Mouse (Mus musculus) heart, embryonic 16.5 days (tissue): ENCODE measurements around the gene Idh3a. TPM values are rescaled to one million over a fixed set of nuclear protein-coding genes. Genes with fewer than 3 reads are reported as not detected.

Experiments used
- ATAC-seq: fragments of 200-750 bp; cut with Nextera tagmentation; replicated peaks from 2 replicates; pipeline ENCODE4 v1.8.0; 2017; ENCODE audit warnings: moderate number of reproducible peaks; ENCODE audit not compliant: insufficient read depth, low FRiP score; ENCODE audit errors: extremely low read depth
- H3K27ac ChIP-seq: fragments of 300-500 bp; sonication (generic); 2 replicates; pipeline ENCODE4 v1.5.1; 2014; ENCODE audit warnings: mild to moderate bottlenecking, low read length, control low read depth, moderate library complexity
- H3K27me3 ChIP-seq: fragments of 300-500 bp; sonication (generic); 2 replicates; pipeline ENCODE4 v1.6.1; 2014; ENCODE audit warnings: low read length, mixed read lengths; ENCODE audit not compliant: control insufficient read depth, insufficient read depth
- H3K36me3 ChIP-seq: fragments of 300-500 bp; sonication (generic); 2 replicates; pipeline ENCODE4 v1.6.1; 2014; ENCODE audit not compliant: control insufficient read depth, insufficient read depth
- H3K4me1 ChIP-seq: fragments of 300-500 bp; sonication (generic); 2 replicates; pipeline ENCODE4 v1.6.1; 2014; ENCODE audit warnings: low read length, mixed read lengths; ENCODE audit not compliant: control insufficient read depth, insufficient read depth
- H3K4me2 ChIP-seq: fragments of 300-500 bp; sonication (generic); 2 replicates; pipeline ENCODE4 v1.6.1; 2014; ENCODE audit warnings: low read depth, mild to moderate bottlenecking, control low read depth, low read length
- H3K4me3 ChIP-seq: fragments of 300-500 bp; sonication (generic); 2 replicates; pipeline ENCODE4 v1.5.1; 2014; ENCODE audit warnings: mild to moderate bottlenecking, control low read depth, low read length
- H3K9ac ChIP-seq: fragments of 300-500 bp; sonication (generic); 2 replicates; pipeline ENCODE4 v1.6.1; 2014; ENCODE audit warnings: low read length, control low read depth
- H3K9me3 ChIP-seq: fragments of 300-500 bp; sonication (generic); replicated peaks from 2 replicates; pipeline ENCODE4 v1.6.1; 2016; ENCODE audit warnings: low read length; ENCODE audit not compliant: control insufficient read depth
- WGBS: fragments of 180-500 bp; shearing (Covaris S2); extraction: QIAGEN DNeasy Blood & Tissue Kit; methylation state at CpG from one replicate; pipeline ENCODE4 v1.1.7; 2014; 5-methylcytosine and 5-hydroxymethylcytosine counted together
- polyA plus RNA-seq: library from polyadenylated mRNA; unstranded; fragments of >200 nt; fragmentation: Nextera tagmentation; extraction: Ambion mirVana; gene quantifications from 2 replicates; pipeline ENCODE4 v1.2.1, GENCODE M21; 2015

The Idh3a gene
- polyA plus RNA-seq, 1 experiment from 2014 or later: 574 TPM

DNA sequence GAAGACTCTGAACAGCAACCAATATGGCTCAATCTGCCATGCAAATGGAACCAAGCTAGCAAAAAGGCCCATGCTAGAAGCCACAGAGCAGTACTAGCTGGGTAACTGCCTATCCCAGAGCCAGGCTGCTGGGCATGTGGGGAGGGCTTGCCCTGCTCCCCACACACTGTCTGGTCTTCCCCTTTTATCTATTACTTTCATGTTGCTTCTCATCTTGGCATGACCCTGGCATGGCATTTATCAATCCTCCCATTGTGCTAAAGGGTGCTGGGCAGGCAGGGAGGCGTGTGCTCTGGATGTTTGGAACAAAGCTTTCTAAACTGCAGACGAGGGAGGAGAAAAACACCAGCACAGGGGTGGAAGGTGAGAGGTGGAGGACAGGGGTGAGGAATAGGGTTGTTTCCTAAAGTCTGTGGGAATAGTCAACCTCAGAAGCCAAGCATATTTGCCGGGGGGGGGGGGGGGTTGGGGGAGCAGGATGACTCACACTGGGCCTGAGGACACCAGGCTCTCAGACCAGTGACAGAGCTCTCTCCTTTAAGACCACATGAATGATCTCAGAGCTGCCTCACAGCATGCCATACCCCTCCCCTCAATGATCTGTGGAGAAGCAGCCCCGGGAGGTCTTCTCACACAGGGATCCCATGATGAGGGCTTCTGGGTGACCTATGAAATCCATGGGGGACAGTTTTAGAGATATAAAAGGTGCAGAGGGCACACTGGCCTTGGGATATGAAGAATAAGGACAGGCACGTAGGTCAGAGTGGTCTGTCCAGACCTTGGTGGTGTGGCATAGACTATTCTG is 51.6 kb downstream of the Idh3a start:
- no peaks in the 10 kb centered on the region for H3K27me3 ChIP-seq
- no peak overlapping the region for H3K4me3 ChIP-seq
- peaks cover 10% of the 10 kb centered on the region for H3K4me1 ChIP-seq
- no peak overlapping the region for H3K27ac ChIP-seq
- WGBS: 52% methylated on average over 4 of the region's 5 CpGs
- H3K36me3 ChIP-seq: no peaks in the 10 kb centered on the region
- no peak for ATAC-seq
- H3K9ac ChIP-seq: no peak overlapping the region
- no peaks in the 10 kb centered on the region for H3K9me3 ChIP-seq
- H3K4me2 ChIP-seq: no peak overlapping the region

DNA sequence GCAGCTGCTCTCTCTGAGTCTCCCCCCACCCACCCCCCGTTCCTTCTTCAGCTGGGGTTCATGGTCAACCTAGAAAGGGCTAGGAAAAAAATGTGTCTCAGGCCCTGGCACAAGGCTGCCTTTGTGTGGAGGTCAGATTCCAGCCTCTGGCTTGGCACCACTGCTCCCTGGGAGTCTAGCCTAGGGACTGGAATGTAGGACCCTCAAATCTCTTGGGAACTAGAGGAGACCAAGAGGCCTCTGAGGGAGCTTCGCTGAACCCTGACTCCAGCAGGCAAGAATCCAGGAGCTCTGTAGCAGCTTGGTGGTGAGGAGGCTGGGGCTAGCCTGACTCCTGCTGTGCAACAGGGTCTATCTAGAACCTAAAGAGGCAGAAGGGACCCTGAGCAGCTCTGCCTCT is 53.1 kb downstream of the Idh3a start:
- Histone ChIP-seq H3K36me3 (no peaks in the 10 kb centered on the region), H3K4me1 (peaks cover 2% of the 10 kb centered on the region), H3K9ac (no peak overlapping the region), H3K27ac (no peak overlapping the region), H3K9me3 (no peaks in the 10 kb centered on the region), H3K4me2 (no peak overlapping the region), H3K4me3 (no peak overlapping the region), H3K27me3 (no peaks in the 10 kb centered on the region)
- no peak for ATAC-seq
- 45% methylated on average over 2 of the region's 2 CpGs for WGBS

DNA sequence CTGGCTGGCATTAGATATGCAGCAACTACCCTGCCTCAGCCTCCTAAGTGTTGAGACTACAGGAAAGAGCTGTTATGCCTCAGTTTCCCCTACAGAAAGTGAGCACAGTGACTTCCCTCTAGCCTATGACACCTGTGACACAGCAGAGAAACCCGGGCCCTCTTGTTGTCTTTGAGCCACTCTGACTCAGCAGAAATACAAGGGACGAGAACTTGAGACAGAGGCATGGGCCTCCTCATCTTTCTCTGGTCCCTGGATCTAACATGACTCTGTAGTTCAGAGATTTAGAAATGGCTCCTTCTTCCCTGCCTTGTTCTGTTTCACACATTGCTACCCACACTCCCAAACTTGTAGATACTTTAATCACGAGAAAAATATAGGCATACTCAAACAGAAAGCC is 55.4 kb downstream of the Idh3a start:
- 64% methylated on average over 3 of the region's 3 CpGs for WGBS
- ATAC-seq: no peak
- no peak overlapping the region for H3K9ac ChIP-seq
- H3K27me3 ChIP-seq: no peaks in the 10 kb centered on the region
- H3K36me3 ChIP-seq: no peaks in the 10 kb centered on the region
- no peak overlapping the region for H3K4me3 ChIP-seq
- no peaks in the 10 kb centered on the region for H3K9me3 ChIP-seq
- H3K27ac ChIP-seq: no peak overlapping the region
- H3K4me2 ChIP-seq: no peak overlapping the region
- no peaks in the 10 kb centered on the region for H3K4me1 ChIP-seq

DNA sequence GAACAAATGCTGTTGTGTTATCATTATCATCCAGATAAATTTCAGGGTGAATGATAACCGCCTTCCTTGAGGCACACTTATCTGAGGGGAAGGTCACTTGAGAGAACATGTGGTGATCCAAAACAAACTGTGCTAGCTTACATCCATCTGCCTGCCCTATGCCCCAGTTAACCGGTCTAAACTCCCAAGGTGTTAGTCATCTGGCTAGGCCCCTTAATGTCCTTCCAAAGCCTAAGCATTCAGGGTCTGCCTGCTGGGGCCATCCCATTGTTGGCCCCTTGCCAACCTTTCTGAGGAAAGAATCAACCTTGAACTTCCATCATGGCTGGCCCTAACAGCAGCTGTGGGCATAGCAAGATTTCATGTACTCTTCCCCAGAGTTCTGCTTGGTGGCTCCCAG is 56.0 kb downstream of the Idh3a start:
- no peak for ATAC-seq
- WGBS: 71% methylated on average over 2 of the region's 2 CpGs
- H3K4me1 ChIP-seq: no peaks in the 10 kb centered on the region
- H3K27me3 ChIP-seq: no peaks in the 10 kb centered on the region
- no peaks in the 10 kb centered on the region for H3K36me3 ChIP-seq
- H3K9ac ChIP-seq: no peak overlapping the region
- H3K4me3 ChIP-seq: no peak overlapping the region
- H3K4me2 ChIP-seq: no peak overlapping the region
- H3K27ac ChIP-seq: no peak overlapping the region
- H3K9me3 ChIP-seq: no peaks in the 10 kb centered on the region

DNA sequence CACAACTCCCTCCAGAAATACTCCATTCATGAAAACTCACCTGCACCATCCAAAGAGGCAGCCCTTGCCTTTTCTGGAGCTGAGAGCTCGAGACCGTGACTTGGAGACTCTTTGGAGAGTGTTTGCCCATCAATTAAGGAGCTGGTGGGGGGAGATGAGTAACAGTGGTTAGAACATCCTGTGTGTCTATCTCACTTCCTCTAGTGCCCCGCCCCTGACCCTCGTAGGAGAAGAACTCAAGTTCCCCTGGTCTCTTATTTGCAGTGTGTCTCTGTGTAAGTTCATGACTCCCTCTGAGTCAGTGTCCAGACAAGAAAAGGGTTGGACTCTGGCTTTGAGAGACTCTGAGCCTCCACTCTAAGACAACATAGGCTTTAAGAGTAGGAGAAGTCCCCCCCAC is 56.4 kb downstream of the Idh3a start:
- Histone ChIP-seq H3K27ac (no peak overlapping the region), H3K4me3 (no peak overlapping the region), H3K4me2 (no peak overlapping the region), H3K4me1 (no peaks in the 10 kb centered on the region), H3K9me3 (no peaks in the 10 kb centered on the region), H3K9ac (no peak overlapping the region), H3K27me3 (no peaks in the 10 kb centered on the region), H3K36me3 (no peaks in the 10 kb centered on the region)
- ATAC-seq: no peak
- 66% methylated on average over 4 of the region's 4 CpGs for WGBS

DNA sequence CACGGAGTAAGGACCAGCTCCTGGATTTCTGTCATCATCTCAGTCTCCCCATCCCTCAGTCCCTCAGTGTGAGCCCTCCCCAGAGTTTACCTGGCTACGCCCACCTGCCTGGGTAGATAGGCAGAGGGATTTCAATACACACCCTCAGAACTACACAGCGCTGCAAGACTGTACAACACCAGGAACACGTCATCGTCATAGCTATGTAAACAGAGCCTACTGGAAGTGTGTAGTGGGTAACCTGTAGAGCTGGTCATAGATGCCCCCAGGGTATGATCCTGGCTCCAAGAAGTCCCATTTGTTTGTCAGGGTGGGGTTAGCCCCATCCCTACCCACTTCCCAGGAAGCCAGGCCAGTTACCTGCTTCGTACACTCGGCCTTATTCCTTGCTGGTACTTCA is 57.0 kb downstream of the Idh3a start:
- no peaks in the 10 kb centered on the region for H3K9me3 ChIP-seq
- H3K27ac ChIP-seq: no peak overlapping the region
- no peaks in the 10 kb centered on the region for H3K27me3 ChIP-seq
- ATAC-seq: no peak
- no peak overlapping the region for H3K4me3 ChIP-seq
- no peak overlapping the region for H3K4me2 ChIP-seq
- H3K9ac ChIP-seq: no peak overlapping the region
- 81% methylated on average over 7 of the region's 7 CpGs for WGBS
- H3K4me1 ChIP-seq: no peaks in the 10 kb centered on the region
- H3K36me3 ChIP-seq: no peaks in the 10 kb centered on the region

DNA sequence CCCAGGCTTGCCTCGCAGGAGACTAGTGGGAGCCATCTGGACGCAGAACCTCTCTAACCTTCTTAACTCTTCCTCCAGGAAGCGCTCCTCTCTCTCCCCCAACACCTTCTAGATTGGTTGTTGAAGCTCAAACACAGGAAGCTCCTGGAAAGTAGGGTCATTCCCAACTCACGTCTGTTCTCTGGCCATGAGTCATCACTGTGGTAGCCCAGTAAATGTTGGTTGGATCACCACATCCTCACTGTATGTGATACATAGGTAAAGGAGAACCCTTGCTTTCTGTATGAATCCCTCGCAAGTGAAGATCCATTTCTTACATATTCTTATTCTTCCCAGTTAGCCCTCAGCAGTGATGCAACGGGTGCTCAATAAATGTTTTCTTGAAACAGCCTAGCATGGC is 59.4 kb downstream of the Idh3a start:
- Histone ChIP-seq H3K36me3 (no peaks in the 10 kb centered on the region), H3K4me2 (no peak overlapping the region), H3K9ac (no peak overlapping the region), H3K4me3 (no peak overlapping the region), H3K27ac (no peak overlapping the region), H3K4me1 (no peaks in the 10 kb centered on the region), H3K9me3 (no peaks in the 10 kb centered on the region), H3K27me3 (no peaks in the 10 kb centered on the region)
- no peak for ATAC-seq
- WGBS: 70% methylated on average over 6 of the region's 6 CpGs

DNA sequence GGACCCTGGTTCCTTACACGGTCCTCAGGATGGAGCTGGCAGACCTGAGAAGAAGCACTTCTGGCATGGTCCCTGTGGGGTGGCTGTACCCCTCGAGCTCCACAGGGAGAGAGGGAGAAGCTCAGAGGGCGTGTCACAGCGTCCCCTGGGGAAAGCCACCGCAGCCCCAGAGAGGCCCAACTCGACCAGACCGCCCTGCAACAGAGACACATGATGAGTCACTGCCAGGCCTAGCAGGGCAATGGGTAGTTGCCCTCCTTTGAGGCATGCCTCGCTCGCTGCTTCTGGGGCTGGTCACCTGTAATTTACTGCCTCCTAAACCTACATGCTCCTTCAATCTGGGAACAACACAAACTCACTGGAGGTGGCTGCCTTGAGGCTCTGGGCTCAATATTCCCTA is 60.1 kb downstream of the Idh3a start:
- 75% methylated on average over 9 of the region's 9 CpGs for WGBS
- H3K4me1 ChIP-seq: no peaks in the 10 kb centered on the region
- no peaks in the 10 kb centered on the region for H3K27me3 ChIP-seq
- ATAC-seq: no peak
- no peaks in the 10 kb centered on the region for H3K36me3 ChIP-seq
- H3K4me3 ChIP-seq: no peak overlapping the region
- no peak overlapping the region for H3K27ac ChIP-seq
- no peaks in the 10 kb centered on the region for H3K9me3 ChIP-seq
- no peak overlapping the region for H3K9ac ChIP-seq
- H3K4me2 ChIP-seq: no peak overlapping the region

DNA sequence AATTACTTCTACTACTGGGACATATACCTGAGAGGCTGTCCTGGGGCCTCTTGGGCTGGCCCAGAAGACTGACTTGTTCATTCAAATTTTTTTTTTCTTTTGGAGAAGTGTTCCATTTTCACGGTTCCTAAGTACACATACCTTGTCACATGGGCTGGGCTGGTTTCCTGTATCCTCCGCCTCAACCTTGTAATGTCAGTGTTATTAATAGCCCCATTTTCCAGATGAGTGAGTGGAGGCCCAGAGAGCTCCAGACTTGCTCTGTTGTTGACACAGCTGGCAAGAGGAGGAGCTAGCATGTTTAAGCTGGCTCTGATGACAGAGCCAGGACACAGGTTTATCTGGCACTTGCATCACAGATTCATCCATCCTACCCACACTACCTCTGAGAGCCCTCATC is 61.3 kb downstream of the Idh3a start:
- 48% methylated on average over 2 of the region's 2 CpGs for WGBS
- no peaks in the 10 kb centered on the region for H3K4me1 ChIP-seq
- no peak overlapping the region for H3K9ac ChIP-seq
- H3K4me2 ChIP-seq: no peak overlapping the region
- no peak for ATAC-seq
- no peak overlapping the region for H3K27ac ChIP-seq
- no peak overlapping the region for H3K4me3 ChIP-seq
- no peaks in the 10 kb centered on the region for H3K9me3 ChIP-seq
- no peaks in the 10 kb centered on the region for H3K27me3 ChIP-seq
- no peaks in the 10 kb centered on the region for H3K36me3 ChIP-seq
